Mouse (Mus musculus) right cerebral cortex, postnatal 10 days (tissue): Measurements from ENCODE around the gene Dnah17.
A peak's percentile ranks its signal among the peaks of the same experiment; 100 is the strongest.

Experiments used
- DNase-seq, 2 experiments: peaks; one replicate each; pipeline ENCODE4 v3.0.0; 2021; ENCODE audit warnings: low spot score in 2 of 2

Gene Dnah17

DNA sequence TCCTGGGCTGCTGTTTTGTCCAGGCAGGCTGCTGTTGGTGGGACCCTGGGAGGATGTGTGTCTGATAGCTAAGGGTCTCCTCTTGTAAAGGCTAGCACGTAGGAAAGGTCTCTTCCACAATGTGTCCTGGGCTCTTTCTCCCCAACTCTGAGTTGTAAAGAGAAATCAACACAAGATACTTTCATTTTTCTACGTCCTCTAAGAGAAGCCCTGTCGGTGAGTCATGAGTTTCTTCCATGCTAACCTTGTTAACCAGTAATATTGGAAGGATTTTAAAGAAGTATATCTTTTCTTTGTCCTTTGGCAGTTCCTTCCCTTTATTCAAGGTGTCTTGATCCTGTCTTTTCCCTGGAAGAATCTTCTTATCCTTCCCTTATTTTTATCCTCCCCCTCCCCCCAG, 134.8 kb downstream of the Dnah17 start:
- DNase-seq: no peak

DNA sequence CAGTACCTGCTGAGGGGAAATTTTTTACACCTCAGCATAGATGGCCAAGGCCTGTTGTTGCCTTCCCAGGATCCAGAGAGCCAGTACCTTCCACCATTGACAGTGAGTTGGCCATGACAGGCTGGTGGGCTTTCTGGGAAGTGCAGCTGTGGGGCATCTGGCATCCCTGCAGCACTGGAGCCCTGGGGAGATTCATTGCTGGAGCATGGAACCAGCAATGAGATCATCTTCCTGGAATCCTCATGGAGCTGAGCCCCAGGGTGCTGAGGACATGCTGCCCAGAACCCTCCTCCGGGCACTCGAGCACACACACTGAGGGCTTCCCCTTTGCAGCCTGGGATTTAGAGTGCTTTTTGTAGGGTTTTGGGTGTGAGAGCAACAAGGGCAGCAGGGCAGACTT, 135.2 kb downstream of the Dnah17 start:
- no peak for DNase-seq

GRCm38 (mm10) chr11:117994250-117995057, 136.0 kb downstream of the Dnah17 start:
- DNase-seq: peak; percentile 51 to 58

DNA sequence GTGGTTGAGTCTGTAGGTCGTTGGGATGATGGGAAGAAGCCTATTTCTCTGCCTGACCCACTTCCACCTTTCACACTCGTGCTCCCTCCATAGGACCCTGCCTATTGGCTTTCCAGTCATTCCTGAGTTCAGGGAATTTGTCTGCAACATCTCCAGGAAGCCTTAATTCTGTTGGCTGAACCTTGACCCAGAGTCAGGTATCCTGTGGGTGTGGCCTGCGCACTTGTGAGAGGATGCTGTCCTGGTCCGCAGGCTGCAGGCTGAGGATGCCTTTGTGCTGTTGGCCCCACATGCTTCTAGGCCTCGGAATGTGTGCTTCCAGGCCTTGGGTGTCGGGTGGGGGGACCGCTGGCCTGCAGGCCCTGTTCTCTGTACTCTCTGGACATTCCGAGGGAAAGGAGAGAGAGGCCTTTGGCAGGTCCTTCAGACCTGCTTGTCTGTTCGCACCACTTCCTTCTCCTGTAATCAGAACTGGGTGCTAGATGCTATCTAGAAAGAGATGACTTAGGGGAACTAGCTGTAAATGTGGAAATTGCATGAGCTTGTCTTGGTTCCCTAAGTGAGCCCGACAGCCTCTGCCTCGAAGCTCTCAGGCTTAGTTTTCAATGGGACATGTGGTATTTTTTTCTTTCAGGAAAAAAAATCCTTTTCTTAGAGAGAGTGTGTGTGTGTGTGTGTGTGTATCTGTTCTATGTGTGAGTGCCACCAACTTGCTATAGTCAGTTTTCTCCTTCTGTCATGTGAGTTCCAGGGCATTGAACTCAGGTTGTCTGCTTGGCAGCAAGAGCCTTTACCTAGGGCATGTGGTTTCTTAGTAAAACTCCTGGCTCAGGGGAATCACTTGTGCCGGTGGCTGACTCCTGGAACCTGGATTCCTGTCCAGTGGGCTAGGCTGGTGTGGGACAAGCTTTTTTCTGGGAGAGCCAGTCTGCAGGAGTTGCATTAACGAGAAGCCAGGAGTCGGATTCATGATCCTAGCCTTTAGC, 137.0 kb downstream of the Dnah17 start:
- DNase-seq: no peak

DNA sequence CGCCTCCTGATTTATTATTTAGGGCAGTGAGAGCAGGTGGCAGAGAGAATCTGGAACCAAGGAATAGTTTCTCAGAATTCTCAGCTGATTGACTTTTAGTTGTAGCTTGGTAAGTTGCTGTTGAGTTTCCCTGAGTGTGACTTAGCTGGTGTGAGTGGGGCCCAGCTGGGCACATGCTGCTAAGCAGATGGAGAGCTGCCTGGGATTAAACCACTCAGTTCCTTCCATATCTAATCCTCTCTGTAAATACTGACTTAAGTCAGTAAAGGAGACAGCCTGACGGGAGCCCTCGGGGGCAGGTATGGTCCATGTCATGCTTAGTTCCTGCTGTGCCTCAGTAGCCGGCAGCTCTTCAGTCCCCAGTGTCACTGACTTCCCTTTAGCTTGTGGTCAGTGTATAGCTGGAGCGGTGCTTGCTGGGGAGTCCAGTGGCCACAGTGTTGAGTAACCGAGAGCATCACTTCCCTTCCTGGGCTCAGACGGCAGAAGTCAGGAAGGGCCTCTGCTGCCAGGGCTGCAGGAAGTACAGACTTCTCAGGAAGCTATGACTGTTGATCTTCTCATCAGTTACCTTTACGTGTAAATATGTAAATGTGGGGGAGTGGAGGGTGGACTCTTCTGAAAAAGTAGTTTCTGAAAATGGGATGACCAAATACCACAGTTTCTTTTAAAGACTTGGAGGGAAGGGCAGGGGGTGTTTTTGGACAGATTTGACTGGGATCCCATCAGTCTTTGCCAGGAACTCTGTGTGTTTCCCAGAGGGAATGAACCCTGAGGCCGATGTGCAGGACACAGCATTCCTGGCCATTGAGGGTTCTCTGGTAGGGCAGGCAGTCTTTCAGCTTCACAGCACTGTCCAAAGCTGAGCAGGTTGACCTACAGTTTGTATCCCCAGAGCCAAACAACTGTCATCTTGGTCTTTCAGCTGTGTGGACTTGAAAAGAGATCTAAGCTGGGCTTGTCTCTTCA, 138.6 kb downstream of the Dnah17 start:
- peak; percentile 50 to 64 for DNase-seq

DNA sequence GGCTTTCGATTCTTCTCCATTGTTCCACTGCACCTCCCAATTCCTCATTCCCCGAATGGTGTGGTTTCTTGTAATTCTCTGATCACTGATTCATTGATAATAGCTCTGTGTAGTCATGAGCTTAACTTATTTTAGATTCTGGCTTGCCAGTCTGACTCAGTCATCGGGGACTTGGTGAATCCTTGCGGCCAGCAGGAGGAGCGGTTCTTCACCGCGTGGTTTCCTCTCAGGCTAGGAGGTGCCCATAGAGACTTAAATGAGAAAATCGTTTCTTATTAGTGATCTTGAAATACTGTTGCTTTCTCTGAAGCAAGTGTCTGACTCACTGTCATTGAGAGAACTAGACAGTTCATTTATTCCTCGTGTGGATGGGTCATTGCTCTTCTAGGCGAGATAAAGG, 140.5 kb downstream of the Dnah17 start:
- DNase-seq: no peak

DNA sequence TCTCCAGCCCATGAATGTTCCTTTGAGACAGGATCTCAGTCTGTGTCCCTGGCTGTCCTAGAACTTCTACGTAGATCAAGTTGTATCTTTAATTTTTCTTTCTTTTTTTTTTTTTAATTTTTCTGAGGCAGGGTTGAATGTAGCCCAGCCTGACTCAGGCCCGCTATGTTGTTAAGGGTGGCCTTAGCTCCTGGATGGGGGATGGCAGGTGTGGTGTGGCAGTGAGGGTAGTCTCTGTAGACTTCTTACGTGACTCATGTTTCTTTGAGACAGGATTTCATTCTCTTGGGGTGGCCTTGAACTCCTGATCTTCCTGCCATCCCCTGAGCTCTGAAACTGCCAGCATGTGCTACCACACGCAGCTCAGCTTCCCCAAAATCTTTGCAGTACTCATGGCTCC, 141.2 kb downstream of the Dnah17 start:
- no peak for DNase-seq

GRCm38 (mm10) chr11:117987968-117988367, 142.5 kb downstream of the Dnah17 start:
- DNase-seq: no peak

DNA sequence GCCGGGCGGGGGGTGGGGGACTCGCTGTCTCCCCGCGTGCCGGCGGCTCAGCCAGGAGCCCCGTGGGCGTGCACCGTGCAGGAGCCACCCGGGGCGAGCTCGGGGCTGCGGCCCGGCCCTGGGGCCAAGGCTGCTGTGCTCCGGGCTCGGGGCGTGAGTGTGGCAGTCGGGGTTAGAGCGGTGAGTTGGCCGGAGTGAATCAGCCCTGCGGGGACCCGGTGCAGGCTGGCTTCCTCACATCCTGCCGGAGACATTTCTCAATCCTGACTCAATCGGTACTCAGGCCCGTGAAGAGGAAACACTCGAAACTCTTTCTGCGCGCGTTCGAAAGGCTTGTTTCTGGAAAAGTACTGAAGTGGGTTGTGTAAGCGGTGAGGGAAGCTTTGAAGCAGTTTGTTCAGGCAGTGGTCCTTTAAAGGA, 143.4 kb downstream of the Dnah17 start:
- DNase-seq: no peak

GRCm38 (mm10) chr11:117986126-117987031, 144.1 kb downstream of the Dnah17 start, which contains the start of gene Pgs1:
TSS of gene Pgs1 (plus strand) at chr11:117986292.
- peak; percentile 95 to 96 for DNase-seq

DNA sequence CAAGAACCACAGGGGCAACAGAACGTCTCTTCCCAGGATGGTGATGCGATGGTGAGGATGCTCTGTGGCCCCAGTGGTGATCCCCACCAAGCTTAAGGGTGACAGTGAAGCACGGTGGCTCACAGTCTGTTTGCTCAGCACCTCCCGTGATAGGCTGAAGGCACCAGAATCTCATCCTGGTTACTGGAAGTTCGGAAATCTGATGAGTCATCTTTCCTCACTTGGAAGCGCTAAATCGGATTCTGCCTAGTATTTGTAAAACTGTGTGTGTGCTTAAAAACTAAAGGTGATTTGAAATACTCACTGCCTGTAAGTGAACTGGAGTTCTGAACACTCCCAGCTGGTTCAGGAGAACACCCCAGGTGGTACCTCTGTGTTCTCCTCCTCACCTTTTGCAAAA, 146.7 kb downstream of the Dnah17 start:
- DNase-seq: no peak

- no peak for DNase-seq
Measured at GRCm38 (mm10) chr11:117982426-117982825, 148.0 kb downstream of the Dnah17 start.

- no peak for DNase-seq
Measured at GRCm38 (mm10) chr11:117979388-117979787, 151.0 kb downstream of the Dnah17 start.

DNA sequence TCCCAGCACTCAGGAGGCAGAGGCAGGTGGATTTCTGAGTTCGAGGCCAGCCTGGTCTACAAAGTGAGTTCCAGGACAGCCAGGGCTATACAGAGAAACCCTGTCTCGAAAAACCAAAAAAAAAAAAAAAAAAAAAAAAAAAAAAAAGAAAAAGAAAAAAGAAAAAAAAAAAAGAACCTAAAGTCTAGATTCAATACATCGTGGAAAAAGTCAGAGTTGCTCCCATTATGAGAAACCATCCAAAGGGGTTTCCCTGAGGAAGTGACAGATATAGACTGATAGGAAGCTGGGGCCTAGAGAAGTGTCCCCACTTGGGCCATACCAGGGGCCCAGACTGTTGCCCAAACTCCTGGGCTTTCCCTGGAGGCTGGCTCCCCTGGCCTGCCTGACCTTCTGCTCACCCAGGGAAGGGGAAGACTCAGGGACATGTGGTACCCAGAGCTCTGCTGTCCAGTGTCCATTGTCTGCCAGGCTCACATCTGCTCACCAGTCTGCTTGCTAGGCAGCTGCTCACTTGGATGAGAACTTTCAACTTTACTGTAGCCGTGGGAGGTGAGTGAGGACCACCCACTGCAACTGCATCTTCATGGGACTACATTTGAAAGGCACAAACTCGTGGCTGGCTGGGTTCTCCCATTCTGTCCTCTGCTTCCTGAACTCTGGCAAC, 152.6 kb downstream of the Dnah17 start:
- DNase-seq: no peak

DNA sequence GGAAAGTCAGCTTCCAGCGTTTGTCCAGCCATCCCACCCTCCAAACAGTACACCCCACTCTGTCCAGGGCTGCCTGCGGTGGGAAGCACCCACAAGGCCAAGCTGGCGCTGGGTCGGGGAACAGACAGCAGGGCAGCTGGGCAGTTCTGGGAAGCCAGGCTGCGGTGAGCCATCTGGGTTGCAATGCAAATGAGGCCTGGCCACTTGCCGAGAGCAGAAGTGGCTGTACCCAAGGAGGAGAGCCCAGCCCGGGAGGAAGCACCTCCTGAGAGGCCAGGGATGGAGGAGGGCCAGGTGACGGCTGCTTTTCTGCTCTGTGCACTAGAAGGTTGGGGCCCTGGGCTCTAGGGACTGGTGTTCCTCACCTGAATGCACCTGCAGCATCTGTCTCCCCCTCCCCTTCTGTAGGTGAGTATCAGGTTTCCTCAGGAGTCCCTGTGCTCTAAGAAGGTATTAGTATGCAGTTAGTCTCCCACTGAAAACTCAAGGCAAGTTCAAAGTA, 154.3 kb downstream of the Dnah17 start:
- peak; percentile 78 to 81 for DNase-seq

DNA sequence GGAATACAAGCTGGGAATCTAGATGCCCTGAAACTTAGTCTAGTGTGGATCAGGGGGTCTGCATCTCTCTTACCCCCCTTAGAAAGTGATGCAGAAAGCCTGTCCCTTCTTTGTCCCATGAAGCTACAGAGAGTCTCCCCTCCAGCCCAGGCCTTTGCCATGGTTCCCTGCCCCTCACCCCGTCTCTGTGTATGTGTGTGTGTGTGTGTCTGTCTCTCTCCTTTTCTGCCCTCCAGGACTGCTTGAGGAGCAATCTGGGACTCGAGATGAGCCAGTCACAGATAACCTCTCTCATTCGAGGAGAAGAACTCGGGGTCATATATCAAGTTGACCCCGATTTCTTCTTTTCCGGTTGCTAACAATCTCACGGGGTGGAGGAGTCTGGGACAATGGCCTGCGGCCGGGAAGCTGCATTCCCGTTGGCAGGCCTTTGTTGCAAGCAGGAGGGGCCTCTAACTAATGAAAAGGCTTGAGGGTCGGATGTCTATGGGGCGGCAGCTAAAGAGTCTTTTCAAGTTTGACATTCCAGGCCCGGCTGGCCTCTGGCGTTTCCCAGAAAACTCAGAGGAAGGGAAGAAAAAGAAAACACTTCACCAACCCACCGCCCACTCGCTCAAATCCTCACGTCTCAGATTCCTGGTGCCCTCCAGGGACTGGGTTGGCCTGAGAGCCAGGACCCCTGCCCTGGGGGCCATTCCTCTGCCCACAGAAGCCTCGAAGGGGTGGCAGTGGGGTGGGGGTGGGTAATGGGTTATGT, 155.0 kb downstream of the Dnah17 start:
- DNase-seq: no peak

DNA sequence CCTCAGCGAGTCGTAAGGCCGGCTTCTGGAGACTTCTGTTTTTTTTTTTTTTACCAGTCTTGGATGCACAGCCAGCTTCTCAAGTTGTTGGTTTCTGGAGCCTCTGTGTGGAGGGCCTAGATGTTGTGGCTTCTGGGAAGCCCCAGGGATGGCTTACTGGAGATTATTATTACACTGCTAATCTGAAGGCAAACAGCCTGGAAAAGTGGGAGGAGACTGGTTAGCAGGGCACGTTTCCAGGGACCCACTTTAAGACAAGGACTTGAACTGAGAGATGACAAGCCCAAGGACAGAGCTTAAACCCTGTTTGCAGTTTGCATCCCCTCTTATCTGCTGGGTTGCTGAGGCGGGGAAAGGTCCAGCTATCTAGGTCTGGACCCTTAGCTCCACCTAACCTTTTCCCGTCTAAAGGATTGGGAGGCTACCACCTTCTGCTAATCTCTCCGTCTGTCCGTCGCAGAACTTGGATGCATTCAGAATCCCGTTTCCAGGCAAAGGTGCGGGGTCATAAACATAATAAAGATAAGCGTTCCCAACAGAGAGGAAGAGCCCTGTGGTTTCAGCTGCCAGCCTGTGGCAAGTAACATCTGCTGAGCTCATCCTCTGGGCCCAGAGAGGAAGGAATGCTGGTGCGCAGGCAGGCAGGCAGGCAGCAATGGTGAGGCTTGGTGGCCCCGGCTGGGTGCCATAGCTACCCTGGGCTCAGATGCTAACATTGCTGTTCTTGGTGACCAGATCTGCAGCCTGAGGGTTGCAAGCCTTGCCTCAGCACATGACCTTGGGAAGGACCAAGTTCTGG, 155.9 kb downstream of the Dnah17 start:
- DNase-seq: no peak

DNA sequence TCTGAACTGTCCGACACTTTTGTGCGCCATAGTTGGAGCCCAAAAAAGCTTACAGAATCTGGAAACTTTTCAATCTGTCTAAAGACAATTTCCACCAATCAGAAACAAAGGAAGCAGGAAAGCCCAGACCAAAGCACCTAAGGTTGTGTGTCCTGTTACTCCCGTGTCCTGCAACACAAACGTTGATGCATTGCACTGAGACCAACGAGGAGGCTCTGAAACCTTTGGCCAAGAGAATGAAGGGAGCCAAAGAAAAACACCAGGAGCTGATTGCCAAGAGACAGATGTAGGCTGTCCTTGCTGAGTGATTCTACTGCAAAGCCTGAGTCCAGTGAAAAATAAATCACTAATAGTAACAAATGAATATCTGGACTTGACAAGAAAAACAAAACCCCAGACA, 156.9 kb downstream of the Dnah17 start:
- no peak for DNase-seq
